Mouse (Mus musculus): Measurements from ENCODE around the gene Gm20532.

DNA sequence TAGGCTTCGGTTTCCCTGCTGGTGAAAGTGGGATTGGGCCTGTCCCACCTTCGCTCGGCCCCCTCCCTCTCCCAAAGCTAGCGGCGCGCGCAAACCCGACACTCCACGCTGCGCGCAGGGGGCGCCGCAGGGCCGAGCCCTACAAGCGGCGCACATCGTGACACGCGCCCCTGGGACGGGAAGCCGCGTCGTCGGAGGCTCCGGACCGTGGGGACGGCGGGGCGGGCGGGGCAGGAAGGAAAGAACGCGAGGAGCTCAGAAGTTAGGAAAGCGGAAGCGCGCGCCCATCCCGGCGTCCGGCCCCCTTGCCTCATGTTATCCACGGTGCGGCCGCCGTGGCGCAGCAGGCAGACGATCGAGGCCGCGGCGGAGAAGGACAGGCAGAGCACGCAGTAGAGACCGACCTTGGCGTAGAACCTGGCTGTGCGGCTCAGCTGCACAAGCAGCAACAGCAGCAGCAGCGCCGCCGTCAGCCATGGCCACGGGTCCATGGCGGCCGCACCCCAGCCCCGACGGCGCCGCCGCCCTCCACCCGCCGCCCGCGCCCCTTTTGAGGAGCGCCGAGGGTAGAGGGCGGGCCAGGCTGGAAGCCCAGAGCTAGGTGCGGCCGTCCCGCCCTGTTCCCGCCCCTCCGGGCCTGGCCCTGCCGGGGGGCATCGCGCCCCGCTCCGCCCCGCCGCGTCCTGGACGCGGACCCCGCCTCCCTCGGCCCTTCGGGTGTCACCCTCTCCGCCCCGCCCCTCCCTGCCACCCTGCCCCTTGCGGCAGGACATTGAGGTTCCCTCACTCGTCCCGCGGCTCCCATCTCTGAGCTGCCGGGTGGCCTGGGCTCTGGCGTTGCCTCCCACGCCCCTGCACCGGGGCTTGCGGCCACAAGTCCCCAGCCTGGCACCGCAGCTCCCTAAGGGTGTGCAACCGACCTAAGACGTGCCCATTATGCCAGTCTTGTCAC lies 17.6 kb downstream of the Gm20532 start, which contains the start of gene Agpat2:
- peak; percentile 8; the same call in 1 of the 2 replicates for TF ChIP-seq CTCF (IDR thresholded peaks at IDR 0.05; ENCODE audit: borderline replicate concordance, extremely low read depth, insufficient read depth, insufficient read length)
- TF ChIP-seq POLR2A (IDR thresholded peaks at IDR 0.05; ENCODE audit: borderline replicate concordance, extremely low read depth, insufficient read depth, insufficient read length, poor library complexity, severe bottlenecking), result no peak

Data from brain, embryonic 14.5 days (tissue).